Mouse (Mus musculus) cortical plate, adult 2 months (tissue): Measurements from ENCODE around the gene Il20.

Experiments
- CTCF ChIP-seq: fragments of 200-500 bp; IDR thresholded peaks from 2 replicates; pipeline ENCODE4 v1.5.1; 2011; ENCODE audit warnings: mild to moderate bottlenecking, control low read depth, low read length; ENCODE audit not compliant: insufficient read depth; ENCODE audit errors: extremely low read depth
- POLR2A ChIP-seq: fragments of 200-500 bp; IDR thresholded peaks from 2 replicates; pipeline ENCODE4 v1.6.1; 2011; ENCODE audit warnings: mild to moderate bottlenecking, low read length, control low read depth; ENCODE audit not compliant: insufficient read depth; ENCODE audit errors: extremely low read depth

GRCm38 (mm10) chr1:130946920-130947319 is 35.7 kb upstream of the Il20 start:
- TF ChIP-seq POLR2A = no peak
- TF ChIP-seq CTCF = no peak
